Mouse (Mus musculus): ENCODE measurements around the gene Fam20a. TPM values are rescaled to one million over a fixed set of nuclear protein-coding genes. Genes with fewer than 3 reads are reported as not detected.
A peak's percentile ranks its signal among the peaks of the same experiment; 100 is the strongest.

Fam20a gene
- polyA plus RNA-seq, 1 experiment from 2014 or later, result 2.9 TPM

DNA sequence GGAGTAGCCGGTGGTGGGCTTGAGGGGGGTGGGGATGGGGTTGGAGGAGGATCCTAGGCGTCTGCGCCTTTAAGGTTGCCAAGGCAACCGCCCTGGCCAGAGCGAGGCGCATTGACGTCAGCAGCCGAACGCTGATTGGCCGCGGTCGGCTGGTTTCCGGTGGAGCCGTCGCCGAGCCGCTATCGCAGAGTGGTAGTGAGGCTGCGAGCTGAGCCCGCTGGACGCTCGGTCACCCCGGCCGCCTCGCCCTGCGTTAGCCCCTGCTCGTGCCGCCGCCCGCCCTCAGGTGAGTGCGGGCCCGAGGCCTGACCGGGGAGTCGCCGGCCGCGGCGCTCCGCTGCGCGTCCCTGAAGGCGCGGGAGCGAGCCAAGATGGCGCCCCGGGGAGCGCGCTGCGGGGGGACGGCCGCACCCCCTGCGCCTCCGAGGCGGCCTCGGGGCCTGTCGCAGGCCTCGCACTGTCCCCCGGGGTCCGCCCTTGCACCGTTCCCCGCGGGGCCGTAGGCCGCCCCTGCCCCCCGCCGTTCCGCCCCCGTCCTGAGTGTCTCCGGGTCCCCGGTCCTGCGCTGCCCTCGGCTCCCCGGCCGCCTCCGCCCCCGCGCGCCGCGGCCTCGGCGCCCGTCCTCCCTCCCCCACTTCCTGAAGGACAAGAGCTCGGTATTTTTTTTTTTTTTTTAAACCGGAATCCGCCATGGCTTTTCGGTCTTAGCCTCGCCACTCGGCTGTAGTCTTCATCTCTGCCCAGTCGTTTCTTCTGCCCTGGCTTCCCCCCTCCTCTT lies 71.1 kb downstream of the Fam20a start:
- Histone ChIP-seq H3K4me3 (ENCODE audit: low read length) (peak overlapping the region; percentile 100), H3K27me3 (ENCODE audit: insufficient read depth, low read length) (no peaks in the 10 kb centered on the region), H3K4me1 (ENCODE audit: insufficient read depth, low read length) (peaks cover 39% of the 10 kb centered on the region), H3K27ac (ENCODE audit: low read length) (peak overlapping the region; percentile 98), H3K9ac (replicated peaks; ENCODE audit: low read length) (peak overlapping the region; percentile 92), H3K4me2 (replicated peaks; ENCODE audit: low read depth, low read length) (peak overlapping the region; percentile 91), H3K9me3 (ENCODE audit: low read length) (no peaks in the 10 kb centered on the region), H3K36me3 (ENCODE audit: insufficient read depth, low read length) (peaks cover 8% of the 10 kb centered on the region)
- ATAC-seq (ENCODE audit: low FRiP score, low TSS enrichment), result peak; percentile 96
- under 1% methylated on average over 66 of the region's 90 CpGs for WGBS

DNA sequence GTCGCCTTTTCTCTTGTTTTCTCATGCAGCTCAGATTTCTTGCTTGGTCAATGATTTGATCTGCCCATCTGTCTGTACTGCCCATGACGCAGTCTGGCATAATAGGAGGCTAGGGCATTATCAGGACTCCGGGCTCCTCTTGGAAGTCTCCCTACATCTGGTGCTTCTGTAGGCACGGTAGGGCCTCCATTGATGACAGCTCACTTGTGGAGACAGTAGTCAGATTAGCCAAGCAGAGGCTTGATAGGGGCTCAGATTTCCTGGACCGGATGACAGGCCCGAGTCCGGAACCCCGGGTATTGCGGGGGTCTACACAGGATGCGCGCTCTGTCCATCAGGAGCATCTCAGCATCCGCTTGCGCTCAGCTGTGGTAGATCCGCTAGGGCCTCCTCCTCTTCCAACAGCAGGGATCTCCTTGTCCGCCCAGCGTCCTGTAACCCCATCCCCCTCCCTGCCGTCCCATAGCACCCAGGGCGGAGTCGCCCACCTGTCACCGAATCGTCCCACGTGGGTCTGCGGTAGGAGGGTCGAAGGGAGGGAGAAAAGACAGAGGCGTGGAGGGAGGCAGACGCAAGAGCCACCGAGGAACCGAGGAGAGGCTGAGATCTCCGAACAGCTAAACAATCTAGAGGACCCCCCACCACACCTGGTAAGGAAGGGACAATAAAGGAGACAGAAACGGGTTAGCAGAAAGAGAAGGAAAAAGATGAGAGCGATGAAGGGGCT lies 71.9 kb downstream of the Fam20a start:
- 1% methylated on average over 31 of the region's 31 CpGs for WGBS

GRCm38 (mm10) chr11:109649206-109649605 lies 72.9 kb downstream of the Fam20a start, which contains the start of gene Prkar1a:
TSS of gene Prkar1a (plus strand) at chr11:109649405.
- Histone ChIP-seq H3K27ac (ENCODE audit: low read length) (peak within 1 kb of the TSS; percentile 98), H3K4me1 (ENCODE audit: insufficient read depth, low read length) (peaks cover 39% of the 10 kb centered on the region), H3K27me3 (ENCODE audit: insufficient read depth, low read length) (no peaks in the 10 kb centered on the region), H3K4me2 (replicated peaks; ENCODE audit: low read depth, low read length) (peak within 1 kb of the TSS; percentile 91), H3K9me3 (ENCODE audit: low read length) (no peaks in the 10 kb centered on the region), H3K9ac (replicated peaks; ENCODE audit: low read length) (peak within 1 kb of the TSS; percentile 92), H3K36me3 (ENCODE audit: insufficient read depth, low read length) (peaks cover 6% of the 10 kb centered on the region), H3K4me3 (ENCODE audit: low read length) (peak within 1 kb of the TSS; percentile 100)
- WGBS, result 25% methylated on average over 8 of the region's 8 CpGs
- ATAC-seq (ENCODE audit: low FRiP score, low TSS enrichment), result no peak

More for the DNA sequence above, 71.9 kb downstream of the Fam20a start:
- Histone ChIP-seq H3K9ac (replicated peaks; ENCODE audit: low read length) (peak overlapping the region; percentile 92), H3K4me1 (ENCODE audit: insufficient read depth, low read length) (peaks cover 39% of the 10 kb centered on the region), H3K36me3 (ENCODE audit: insufficient read depth, low read length) (peaks cover 8% of the 10 kb centered on the region), H3K9me3 (ENCODE audit: low read length) (no peaks in the 10 kb centered on the region), H3K27ac (ENCODE audit: low read length) (peak overlapping the region; percentile 98), H3K27me3 (ENCODE audit: insufficient read depth, low read length) (no peaks in the 10 kb centered on the region), H3K4me3 (ENCODE audit: low read length) (peak overlapping the region; percentile 100), H3K4me2 (replicated peaks; ENCODE audit: low read depth, low read length) (peak overlapping the region; percentile 91)
- peak; percentile 81 for ATAC-seq (ENCODE audit: low FRiP score, low TSS enrichment)

- Histone ChIP-seq H3K4me2 (replicated peaks; ENCODE audit: low read depth, low read length) (no peak overlapping the region), H3K9ac (replicated peaks; ENCODE audit: low read length) (no peak overlapping the region), H3K4me3 (ENCODE audit: low read length) (no peak overlapping the region), H3K4me1 (ENCODE audit: insufficient read depth, low read length) (peaks cover 35% of the 10 kb centered on the region), H3K27ac (ENCODE audit: low read length) (no peak overlapping the region), H3K36me3 (ENCODE audit: insufficient read depth, low read length) (peaks cover under 1% of the 10 kb centered on the region), H3K27me3 (ENCODE audit: insufficient read depth, low read length) (no peaks in the 10 kb centered on the region), H3K9me3 (ENCODE audit: low read length) (no peaks in the 10 kb centered on the region)
- 53% methylated on average over 7 of the region's 7 CpGs for WGBS
- ATAC-seq (ENCODE audit: low FRiP score, low TSS enrichment), result no peak
Observed at GRCm38 (mm10) chr11:109648510-109648909, 73.6 kb downstream of the Fam20a start.

- Histone ChIP-seq H3K27me3 (ENCODE audit: insufficient read depth, low read length) (no peaks in the 10 kb centered on the region), H3K27ac (ENCODE audit: low read length) (0 out of 2 replicates have a peak overlapping the region, but pooled peaks have one; percentile 11), H3K36me3 (ENCODE audit: insufficient read depth, low read length) (no peaks in the 10 kb centered on the region), H3K9ac (replicated peaks; ENCODE audit: low read length) (no peak overlapping the region), H3K4me3 (ENCODE audit: low read length) (no peak overlapping the region), H3K4me2 (replicated peaks; ENCODE audit: low read depth, low read length) (no peak overlapping the region), H3K4me1 (ENCODE audit: insufficient read depth, low read length) (no peaks in the 10 kb centered on the region), H3K9me3 (ENCODE audit: low read length) (no peaks in the 10 kb centered on the region)
- no peak for ATAC-seq (ENCODE audit: low FRiP score, low TSS enrichment)
- 69% methylated on average over 5 of the region's 5 CpGs for WGBS
Observed at GRCm38 (mm10) chr11:109641498-109642222, 80.4 kb downstream of the Fam20a start.

DNA sequence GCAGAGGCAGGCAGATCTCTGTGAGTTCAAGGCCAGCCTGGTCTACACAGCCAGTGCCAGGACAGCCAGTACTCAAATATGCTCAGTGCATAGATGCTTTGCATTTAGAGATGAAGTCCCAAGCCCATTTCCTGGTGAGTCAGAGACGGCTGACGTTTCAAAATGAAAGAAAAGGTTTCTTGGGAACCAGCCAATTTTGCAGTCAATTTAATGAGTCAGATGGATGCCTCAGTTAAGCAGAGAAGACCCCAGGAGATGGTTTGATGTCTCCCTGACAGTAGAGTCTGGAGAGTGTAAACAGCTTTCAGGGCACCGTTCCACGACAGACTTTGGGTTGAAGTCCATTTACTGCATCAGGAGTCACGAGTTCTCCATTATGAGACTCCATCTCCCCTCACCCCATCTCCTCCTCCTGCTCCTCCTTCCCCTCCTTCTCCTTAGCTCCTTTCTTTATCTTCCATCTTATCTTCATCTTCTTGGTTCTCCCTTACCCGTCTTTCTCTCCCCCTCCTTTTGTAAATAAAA lies 86.1 kb downstream of the Fam20a start:
- H3K27ac ChIP-seq (ENCODE audit: low read length), result no peak overlapping the region
- no peaks in the 10 kb centered on the region for H3K27me3 ChIP-seq (ENCODE audit: insufficient read depth, low read length)
- no peaks in the 10 kb centered on the region for H3K36me3 ChIP-seq (ENCODE audit: insufficient read depth, low read length)
- H3K4me1 ChIP-seq (ENCODE audit: insufficient read depth, low read length), result peaks cover 8% of the 10 kb centered on the region; the same call in 1 of the 2 replicates
- no peaks in the 10 kb centered on the region for H3K9me3 ChIP-seq (ENCODE audit: low read length)
- H3K4me2 ChIP-seq (replicated peaks; ENCODE audit: low read depth, low read length), result no peak overlapping the region
- H3K9ac ChIP-seq (replicated peaks; ENCODE audit: low read length), result no peak overlapping the region
- 52% methylated on average over 6 of the region's 6 CpGs for WGBS
- ATAC-seq (ENCODE audit: low FRiP score, low TSS enrichment), result no peak
- H3K4me3 ChIP-seq (ENCODE audit: low read length), result no peak overlapping the region

DNA sequence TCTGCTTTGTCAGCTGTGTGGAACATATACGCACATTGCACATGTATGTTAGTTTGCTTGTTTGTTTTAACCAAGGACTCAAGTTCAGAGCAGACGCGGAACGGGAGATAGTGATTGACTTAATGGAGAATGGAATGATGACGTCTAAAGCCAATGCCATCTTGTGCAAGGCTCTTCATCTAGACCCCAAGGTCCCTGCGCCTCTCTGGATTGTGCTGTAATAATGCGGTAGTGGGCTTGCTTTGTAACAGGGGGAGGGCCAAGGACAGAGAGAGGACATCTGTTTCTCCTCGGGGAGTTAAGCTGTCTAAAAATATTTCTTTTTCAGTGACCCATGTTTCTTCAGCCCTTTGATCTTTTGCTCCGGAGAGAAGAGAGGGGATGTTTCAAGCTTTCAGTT lies 87.2 kb downstream of the Fam20a start:
- Histone ChIP-seq H3K9me3 (ENCODE audit: low read length) (no peaks in the 10 kb centered on the region), H3K4me1 (ENCODE audit: insufficient read depth, low read length) (peaks cover 8% of the 10 kb centered on the region; the same call in 1 of the 2 replicates), H3K4me3 (ENCODE audit: low read length) (no peak overlapping the region), H3K9ac (replicated peaks; ENCODE audit: low read length) (no peak overlapping the region), H3K27ac (ENCODE audit: low read length) (no peak overlapping the region), H3K36me3 (ENCODE audit: insufficient read depth, low read length) (no peaks in the 10 kb centered on the region), H3K27me3 (ENCODE audit: insufficient read depth, low read length) (no peaks in the 10 kb centered on the region), H3K4me2 (replicated peaks; ENCODE audit: low read depth, low read length) (no peak overlapping the region)
- WGBS, result 46% methylated on average over 9 of the region's 9 CpGs
- ATAC-seq (ENCODE audit: low FRiP score, low TSS enrichment), result no peak

- no peaks in the 10 kb centered on the region for H3K27me3 ChIP-seq (ENCODE audit: insufficient read depth, low read length)
- ATAC-seq (ENCODE audit: low FRiP score, low TSS enrichment), result no peak
Observed at GRCm38 (mm10) chr11:109629021-109629521, 93.0 kb downstream of the Fam20a start.

GRCm38 (mm10) chr11:109628099-109628498 lies 94.0 kb downstream of the Fam20a start:
- Histone ChIP-seq H3K27me3 (ENCODE audit: insufficient read depth, low read length) (no peaks in the 10 kb centered on the region), H3K9ac (replicated peaks; ENCODE audit: low read length) (no peak overlapping the region), H3K4me1 (ENCODE audit: insufficient read depth, low read length) (peaks cover 7% of the 10 kb centered on the region), H3K4me3 (ENCODE audit: low read length) (no peak overlapping the region), H3K9me3 (ENCODE audit: low read length) (no peaks in the 10 kb centered on the region), H3K36me3 (ENCODE audit: insufficient read depth, low read length) (no peaks in the 10 kb centered on the region), H3K27ac (ENCODE audit: low read length) (no peak overlapping the region), H3K4me2 (replicated peaks; ENCODE audit: low read depth, low read length) (no peak overlapping the region)
- WGBS, result 97% methylated on average over 3 of the region's 3 CpGs
- no peak for ATAC-seq (ENCODE audit: low FRiP score, low TSS enrichment)

More at GRCm38 (mm10) chr11:109629021-109629521, 93.0 kb downstream of the Fam20a start:
- Histone ChIP-seq H3K27ac (ENCODE audit: low read length) (no peak overlapping the region), H3K9me3 (ENCODE audit: low read length) (no peaks in the 10 kb centered on the region), H3K4me1 (ENCODE audit: insufficient read depth, low read length) (peaks cover 4% of the 10 kb centered on the region), H3K4me3 (ENCODE audit: low read length) (no peak overlapping the region), H3K4me2 (replicated peaks; ENCODE audit: low read depth, low read length) (no peak overlapping the region), H3K9ac (replicated peaks; ENCODE audit: low read length) (no peak overlapping the region; the same call in 1 of the 2 replicates), H3K36me3 (ENCODE audit: insufficient read depth, low read length) (no peaks in the 10 kb centered on the region)
- WGBS, result 42% methylated on average over 10 of the region's 10 CpGs
